Mouse (Mus musculus): ENCODE data around the gene Ggt6.
A peak's percentile ranks its signal among the peaks of the same experiment; 100 is the strongest.
"Not testable (repeated sequence)": the region's sequence is repeated elsewhere in the genome, so short reads cannot be mapped to it uniquely, and the experiment has no call there.

Ggt6 gene

DNA sequence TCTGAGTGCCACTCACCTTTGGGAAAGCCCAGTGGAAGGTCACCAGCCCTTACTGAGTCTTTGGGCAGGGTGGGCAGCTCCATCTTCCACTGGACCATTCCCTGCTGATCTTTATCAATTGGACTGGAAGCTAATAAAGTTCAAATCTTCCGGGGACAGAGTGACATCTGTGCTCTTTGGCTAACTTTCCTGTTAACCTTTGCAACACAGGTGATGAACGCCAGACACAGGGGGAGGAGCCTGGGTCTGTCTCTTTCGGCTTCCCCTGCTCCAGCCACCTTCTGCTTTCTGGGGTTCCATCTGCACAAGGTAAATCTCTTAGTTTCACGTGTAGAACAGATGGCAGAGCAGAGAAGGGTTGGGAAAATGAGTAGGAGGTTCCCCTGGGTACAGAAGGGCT lies 3.1 kb downstream of the Ggt6 start:
- DNase-seq (ENCODE audit: low read depth) = no peak

DNA sequence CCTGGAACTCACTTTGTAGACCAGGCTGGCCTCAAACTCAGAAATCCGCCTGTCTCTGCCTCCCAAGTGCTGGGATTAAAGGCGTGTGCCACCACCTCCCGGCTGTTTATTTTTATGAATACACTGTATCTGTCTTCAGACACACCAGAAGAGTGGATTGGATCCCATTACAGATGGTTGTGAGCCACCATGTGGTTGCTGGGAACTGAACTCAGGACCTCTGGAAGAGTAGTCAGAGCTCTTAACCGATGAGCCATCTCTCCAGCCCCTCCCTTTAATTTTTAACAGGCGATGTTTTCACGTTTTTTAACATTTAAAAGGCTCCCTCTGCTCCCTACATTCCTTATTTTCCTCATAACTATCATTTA lies 5.3 kb downstream of the Ggt6 start:
- not testable (repeated sequence) for DNase-seq (ENCODE audit: low read depth)

DNA sequence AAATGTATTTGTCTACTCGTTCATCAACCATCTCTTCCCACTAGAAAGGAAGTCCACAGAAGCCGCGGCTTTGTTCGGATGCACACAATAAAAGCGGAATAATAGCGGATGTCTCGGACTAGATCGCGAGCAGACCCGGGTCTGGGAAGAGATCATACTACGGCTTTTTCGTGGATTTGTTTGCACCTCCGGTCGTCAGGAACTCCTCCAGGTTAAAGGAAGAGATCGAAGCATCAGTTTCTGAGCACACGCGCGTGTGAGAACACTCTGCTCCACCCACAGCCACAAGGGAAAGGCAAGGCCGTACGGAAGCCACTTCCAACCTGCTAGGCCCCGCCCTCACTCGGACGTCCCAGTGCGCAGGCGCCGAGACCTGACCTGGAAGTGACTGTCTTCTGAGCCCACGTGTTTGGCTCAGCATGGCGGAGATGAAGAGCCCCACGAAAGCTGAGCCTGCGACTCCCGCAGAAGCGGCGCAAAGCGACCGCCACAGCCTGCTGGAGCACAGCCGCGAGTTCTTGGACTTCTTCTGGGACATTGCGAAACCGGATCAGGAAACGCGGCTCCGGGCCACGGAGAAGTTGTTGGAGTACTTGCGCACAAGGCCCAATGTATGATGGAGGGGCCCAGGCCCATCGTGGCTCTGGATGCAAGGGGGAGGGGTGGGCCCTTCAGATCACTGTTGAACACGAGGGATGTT lies 5.8 kb downstream of the Ggt6 start, which contains the start of gene Mybbp1a:
Gene Mybbp1a, plus strand, starts transcription at position 391 of the 700 bp plus-strand sequence.
- peak; percentile 90 for DNase-seq (ENCODE audit: low read depth)

DNA sequence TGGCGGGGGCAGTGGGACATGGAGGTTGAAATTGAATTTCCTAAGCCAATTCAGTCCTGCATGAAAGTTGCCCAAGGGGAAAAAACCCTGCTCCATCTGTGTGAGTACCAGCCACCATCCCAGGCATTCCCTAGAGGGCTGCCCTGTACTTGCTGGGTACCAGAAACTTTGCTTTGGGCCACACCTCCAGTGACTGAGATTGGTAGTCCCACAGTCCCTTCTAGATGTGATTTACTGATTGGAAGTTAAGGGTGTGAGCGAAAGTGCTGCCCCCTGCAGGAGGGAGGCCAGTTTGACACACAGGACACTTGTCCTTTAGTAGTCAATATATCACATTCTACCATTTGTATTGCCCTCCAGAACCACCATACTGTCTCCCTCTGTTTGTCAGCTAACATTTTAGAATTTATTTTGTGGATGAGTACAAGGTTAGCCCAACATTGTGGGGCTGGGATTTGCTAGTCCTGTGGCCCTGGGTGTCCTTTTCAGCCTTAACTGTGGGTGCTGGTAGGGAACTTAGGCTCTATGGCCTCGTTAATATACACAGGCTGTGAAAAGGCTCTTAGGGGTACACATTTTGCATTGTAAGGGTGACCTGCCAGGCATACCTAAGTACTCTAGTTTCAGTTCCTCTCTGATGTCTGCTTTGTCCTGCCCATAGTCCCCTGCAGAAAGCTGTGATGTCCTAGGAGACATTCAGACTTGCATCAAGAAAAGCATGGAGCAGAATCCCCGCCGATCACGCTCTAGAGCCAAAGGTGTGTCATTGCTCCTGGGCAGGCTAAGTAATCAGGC lies 11.2 kb downstream of the Ggt6 start:
- no peak for DNase-seq (ENCODE audit: low read depth)

DNA sequence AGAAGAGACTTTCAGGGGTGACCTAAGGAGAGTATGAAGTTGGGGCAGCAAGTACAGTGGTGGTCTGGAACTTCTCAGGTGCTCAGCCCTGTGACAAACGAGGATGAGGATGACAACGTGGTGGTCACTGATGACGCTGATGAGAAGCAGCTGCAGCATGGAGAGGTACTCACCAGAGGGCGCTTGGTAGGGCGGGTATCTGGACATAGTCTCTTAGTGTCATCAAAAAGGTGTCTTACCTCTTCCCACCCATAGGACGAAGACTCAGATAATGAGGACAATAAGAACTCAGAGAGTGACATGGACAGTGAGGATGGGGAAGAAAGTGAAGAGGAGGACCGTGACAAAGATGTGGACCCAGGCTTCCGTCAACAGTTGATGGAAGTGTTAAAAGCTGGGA lies 12.1 kb downstream of the Ggt6 start:
- DNase-seq (ENCODE audit: low read depth) = no peak

DNA sequence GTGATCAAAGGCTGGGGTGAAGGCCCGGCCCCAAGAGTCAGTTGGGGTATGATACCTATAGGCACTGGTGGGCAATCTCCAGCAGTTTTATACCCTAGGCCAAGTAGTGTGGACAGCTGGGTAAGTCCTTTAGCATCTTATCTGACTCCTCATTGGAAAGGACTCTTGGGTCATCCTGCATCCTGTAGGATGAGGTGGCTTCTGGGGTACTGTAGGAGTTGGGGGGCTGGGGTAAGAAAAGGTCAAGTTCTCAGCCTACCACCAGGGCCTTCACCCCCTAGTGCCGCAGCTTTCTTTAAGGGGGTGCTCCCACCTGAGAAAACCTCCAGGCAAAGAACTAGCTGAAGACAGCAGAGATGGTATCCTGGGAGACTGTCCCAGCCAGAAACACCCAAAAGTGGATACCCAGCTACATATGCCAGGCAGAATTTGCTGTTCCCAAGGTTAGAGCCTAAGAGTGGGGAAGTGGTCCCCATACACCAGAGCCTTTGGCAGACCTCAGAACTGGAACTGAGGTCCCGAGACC lies 16.9 kb downstream of the Ggt6 start:
- DNase-seq (ENCODE audit: low read depth) = no peak

DNA sequence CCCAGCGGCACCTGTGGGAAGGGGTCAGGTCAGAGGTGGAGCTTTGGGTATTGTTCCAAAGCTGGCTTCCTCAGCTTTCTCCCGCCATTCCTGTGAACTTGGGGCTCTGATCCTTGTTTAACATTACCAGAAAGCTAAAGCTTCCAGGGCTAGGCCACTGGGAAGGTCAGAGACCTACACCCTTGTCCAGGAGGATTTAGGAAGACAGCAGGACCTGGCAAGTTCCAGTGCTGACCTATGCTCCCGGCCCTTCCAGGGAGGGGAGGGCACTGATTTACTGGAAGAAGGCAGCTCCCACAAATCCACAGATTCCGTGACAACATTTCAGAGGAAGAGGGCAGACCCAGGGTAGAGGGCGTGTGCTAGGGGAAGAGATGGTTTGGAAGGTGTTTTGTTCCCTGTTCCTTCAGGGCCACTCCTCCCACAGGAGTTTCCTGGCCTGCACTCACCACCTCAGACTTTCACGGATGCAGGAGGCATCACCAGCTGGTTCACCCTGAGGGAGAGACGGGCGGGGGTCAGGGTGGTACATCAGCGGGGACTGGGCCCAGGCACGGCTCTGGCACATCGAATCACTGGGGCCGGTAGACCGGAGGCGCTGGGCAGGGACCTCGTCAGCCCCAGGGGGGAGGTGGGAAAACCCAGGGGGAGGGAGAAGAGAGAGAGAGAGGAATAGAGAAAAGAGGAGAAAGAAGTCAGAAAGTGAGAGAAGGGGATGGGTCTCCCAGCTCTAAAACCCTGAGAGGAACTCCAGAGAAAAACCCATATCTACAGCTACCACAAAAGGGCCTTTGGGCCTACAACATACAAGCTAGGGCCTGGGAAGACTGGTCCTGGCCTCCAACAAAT lies 18.0 kb downstream of the Ggt6 start:
- DNase-seq (ENCODE audit: low read depth) = no peak

DNA sequence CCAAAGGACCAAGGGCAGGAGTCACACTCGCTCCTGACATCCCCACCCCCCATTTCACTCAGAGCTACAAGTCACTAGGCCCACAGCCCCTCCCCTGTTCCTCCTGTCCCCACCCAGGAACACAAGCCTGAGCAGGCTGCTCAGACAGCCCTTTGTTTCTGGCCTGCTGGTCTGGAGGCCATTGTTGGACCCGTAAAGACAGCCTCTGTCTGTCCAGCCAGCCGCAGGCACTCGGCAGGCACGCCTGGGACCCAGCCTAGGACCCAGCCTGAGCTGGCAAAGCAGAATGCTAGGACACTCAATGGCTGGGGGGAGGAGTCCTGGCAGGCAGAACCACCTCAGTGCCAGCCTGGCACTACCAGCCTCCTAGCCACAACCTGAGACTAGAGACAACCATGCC lies 20.4 kb downstream of the Ggt6 start:
- no peak for DNase-seq (ENCODE audit: low read depth)

DNA sequence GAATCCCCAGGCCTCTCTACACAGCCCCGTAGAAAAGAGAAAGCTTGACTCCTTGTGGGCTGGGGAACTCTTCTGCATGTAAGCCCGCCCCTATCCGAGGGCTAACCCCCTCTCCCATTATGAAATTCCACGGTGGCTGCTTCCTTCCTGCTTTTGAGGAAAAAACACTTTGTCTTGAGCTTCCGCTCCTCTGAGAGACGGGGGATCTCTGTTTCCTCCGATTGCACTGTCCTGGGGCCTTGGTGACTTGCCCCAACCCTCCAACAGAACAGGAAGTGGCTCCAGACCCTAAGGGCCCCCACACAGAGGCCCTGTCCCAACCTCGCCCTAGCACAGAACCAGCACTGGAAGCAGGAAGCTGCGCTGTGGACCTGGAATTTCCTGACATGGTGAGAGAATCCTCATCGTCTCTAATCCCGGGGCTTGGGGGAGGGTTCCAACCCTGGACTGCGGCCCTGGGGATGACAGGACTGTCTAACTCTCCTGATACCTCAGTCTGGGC lies 22.7 kb downstream of the Ggt6 start:
- DNase-seq (ENCODE audit: low read depth) = no peak

DNA sequence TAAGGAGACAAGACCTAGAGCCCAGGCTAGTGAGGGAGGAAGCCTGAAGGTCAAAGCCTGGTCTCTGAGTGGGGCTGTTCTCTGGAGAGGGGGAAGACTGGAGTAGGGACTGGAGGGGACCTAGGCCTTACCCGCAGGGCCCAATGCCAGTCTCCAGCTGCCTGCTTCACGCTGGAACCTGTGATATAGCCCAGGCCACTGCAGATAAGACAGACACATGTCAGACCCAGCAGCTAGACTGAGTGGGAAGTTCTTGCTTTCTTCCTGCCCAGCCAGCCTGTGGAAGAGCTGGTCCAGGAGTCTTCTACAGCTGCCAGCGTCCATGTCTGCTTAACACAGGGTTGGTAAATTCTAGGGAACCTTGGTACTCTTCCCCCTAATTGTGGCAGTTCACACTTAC lies 23.2 kb downstream of the Ggt6 start:
- DNase-seq (ENCODE audit: low read depth) = no peak

DNA sequence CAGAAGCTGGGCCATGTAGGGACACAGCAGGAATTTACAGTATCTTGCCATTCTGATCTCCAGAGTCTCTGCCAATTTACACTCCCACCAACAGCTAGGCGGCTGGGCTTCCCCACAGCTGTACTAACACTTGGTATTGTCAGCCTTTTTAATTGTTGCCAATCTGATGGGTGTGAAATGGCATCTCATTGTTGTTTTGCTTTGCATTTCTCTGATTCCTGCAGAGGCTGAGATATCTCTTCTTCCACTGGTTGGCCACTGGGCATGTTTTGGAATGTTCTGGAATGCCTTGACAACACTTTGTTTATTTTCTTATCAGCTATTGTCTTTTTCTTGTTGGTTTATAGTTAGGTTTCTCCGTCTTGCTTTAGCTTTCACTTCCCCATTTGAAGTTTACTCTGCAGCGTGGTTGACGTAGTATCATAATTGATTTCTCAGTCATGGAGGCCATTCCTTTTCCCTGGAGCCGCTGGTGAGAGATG lies 26.2 kb downstream of the Ggt6 start:
- no peak for DNase-seq (ENCODE audit: low read depth)

DNA sequence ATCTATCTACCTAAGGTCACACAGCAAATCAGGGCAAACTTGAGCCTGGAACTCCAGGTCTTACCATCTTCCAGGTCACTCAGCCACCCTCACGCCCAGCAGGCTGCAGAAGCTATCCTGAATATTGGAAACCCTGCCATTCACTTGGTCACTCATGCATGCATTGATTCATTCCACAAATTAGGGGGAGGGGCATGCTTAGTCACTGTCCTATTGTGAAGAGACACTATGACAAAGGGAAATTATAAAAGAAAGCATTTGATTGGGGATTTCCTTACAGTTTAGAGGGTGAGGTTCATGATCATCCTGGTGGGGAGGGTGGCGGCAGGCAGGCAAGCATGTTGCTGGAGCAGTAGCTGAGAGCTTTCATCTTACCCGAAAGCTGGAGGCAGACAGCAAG lies 29.5 kb downstream of the Ggt6 start:
- no peak for DNase-seq (ENCODE audit: low read depth)

DNA sequence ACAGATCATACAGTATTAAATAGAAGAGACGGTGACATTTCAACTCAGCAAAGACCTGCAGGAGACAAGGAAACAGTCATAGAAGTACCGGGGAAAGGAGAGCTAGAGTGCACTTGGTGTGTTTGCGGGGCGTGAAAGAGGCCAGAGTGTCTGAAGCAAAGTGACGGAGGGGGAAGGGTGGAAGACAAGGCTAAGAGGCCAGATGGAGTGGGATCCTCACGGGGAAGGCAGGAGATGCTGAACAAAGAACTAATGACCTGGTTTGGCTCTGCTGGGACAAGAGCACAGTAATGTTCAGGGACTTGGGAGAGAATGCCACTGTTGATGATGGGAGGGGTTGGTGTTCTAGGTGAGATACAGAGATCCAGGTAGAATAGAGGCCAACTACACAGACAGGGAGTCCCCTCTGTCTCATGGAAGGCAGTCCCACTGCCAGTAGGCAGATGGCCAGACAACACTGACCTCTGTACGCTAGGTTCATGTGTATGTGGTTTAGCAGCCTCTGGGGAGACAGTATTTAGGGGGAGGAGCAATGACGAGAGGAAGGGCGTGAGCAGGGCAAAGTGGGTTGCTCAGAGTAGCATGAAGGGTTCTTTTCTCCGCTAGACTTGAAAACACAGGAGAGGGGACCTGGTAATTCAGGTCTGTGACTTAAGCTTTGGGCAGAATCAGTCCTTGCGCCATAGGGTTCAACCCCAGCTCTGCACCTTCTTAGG lies 30.8 kb downstream of the Ggt6 start:
- DNase-seq (ENCODE audit: low read depth) = no peak

DNA sequence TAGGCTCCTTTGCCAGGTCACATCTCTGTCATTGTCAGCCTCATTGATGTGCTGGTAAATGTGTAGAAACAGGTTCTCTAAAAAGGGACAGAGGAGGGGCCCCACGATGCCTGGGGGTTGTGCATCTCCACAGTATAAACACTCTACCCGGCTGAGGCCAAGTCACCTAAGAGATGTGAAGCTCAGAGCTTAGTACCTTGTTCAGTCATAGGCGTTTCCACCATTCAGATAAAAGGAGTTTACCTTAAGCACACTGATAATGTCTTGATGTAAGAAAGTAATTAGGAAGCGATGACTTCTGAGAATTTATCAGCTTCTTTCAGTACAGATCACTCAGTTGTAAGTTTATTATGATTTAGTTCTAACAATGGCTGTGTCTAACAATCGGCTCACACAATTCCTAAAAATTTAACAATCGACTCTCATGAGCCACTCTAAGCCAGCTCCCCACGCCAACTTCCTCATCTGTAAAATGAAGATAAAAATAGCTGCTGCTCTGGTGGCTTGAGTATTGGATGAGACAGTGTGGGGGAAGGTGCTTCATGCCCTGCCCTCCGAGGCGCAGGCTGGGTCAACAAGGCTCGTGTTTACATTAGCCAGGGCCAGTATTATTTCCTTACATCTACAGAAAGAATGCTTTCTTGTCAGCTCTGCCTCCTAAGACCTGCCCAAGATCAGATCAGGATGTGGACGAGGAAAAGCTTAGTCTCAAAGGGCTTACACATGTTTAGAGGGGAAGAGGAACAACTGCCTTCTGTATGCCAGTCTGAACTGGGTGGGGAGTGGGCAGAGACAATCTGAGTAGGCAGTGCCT lies 31.6 kb downstream of the Ggt6 start:
- DNase-seq (ENCODE audit: low read depth) = no peak

DNA sequence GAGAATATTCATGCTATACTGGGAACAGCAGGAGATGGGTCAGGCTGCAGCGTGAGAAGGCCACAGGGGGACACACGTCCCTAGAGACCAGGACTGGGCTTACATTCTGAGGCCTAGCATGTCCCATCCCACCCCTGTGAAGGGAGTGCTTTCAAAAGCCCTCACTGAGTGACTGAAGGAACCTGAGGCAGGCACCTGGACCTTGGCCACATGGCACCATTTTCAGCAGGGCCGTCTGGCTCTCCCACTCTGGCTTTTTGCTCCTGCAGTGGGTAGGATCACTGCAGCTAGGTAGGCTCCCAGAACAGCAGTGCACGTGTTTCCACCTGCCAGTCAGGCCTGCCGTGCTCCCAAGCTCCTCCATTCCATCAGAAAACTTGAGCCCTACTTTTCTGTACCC lies 33.2 kb downstream of the Ggt6 start:
- DNase-seq (ENCODE audit: low read depth) = no peak

DNA sequence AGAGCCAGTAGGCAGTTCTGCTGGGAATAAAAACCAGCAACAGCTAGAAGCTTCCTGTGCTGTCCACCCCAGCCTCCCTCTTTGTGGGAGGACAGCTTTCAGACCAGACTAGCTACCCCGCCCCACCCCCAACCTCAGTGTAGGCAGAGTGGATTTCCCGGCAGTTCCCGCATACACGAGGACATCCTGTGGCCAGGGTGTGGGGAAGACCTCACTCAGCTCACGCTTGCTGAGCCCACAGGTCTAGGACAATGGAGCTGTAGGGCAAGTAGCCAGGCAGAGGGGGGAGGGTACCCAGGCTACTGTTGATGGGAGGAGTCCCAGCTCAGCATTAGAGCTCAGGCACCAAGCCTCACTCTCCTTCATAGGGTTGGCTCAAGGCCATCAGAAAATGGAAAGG lies 33.9 kb downstream of the Ggt6 start:
- DNase-seq (ENCODE audit: low read depth) = no peak

DNA sequence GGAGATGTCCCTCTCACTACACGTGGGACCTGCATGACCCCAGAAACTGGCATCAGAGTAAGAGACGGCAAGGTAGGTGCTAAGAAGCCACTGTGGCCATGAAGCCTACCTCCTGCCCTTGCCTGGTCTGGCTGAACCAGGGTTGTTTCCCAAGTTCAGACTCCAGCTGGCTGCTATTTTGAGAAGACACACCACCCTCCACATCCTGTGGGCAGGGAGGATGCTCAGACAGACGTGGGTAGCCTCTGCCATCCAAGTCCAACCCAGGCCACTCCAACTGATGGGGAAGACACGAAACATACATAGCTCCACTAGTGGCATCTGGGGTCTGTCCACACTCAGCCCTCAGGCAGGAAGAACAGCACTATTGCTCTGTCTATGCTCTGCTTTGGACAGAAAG lies 34.7 kb downstream of the Ggt6 start:
- DNase-seq (ENCODE audit: low read depth) = no peak

DNA sequence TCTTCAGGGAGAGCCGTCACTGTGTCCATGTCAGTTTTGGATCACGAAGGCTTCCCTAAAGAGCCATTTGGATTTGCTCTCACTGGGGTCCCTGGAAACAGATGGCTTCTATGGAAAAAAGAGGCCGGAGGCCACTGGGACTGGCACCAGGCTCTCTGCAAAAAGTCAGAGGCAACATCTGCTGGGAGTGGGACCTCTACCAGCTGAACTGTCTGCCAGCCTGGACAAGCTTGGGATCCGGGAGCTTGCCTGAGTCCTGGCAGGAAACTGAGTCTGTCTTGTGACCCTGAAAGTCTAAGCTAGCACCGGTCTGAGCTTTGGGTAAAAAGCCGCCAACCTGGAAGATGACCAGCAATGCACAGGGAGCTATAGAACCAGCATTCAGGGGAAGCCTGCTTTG lies 36.1 kb downstream of the Ggt6 start:
- no peak for DNase-seq (ENCODE audit: low read depth)

DNA sequence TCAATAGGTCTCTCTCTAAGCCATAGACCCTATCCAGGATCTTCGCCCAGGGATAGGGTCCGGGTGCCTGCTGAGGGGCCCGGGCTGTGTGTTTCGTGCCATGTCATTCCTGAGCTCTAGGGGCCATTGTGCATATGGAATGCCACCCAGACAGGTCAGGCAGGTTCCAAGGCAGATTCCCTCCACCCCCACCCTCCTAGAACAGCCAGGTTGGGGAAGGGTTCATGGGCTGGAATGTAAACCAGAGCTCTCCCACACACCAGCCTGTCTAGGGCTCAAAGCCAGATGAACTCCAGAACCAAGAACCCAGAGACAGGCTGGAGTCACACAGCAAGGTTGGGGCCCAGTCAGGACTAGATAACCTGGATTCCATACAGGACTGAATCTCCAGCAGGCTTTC lies 38.2 kb downstream of the Ggt6 start:
- no peak for DNase-seq (ENCODE audit: low read depth)

DNA sequence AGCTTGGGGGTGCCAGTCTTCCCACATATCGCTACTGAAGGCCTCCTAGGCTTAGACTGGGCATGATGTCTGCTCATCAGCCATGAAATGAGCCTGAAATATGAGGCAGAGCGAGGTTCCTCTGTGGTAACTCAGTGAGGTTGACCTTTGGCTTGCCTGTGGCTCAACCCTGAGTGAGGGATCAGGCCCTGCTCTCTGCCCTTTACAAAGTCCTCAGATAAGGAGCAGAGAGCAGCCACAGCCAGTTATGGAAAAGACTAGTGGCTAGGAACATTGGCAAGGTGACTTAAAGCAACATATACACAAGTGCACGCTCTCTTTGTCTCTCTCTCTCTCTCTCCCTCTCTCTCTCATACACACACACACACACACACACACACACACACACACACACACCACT lies 39.6 kb downstream of the Ggt6 start:
- no peak for DNase-seq (ENCODE audit: low read depth)

DNA sequence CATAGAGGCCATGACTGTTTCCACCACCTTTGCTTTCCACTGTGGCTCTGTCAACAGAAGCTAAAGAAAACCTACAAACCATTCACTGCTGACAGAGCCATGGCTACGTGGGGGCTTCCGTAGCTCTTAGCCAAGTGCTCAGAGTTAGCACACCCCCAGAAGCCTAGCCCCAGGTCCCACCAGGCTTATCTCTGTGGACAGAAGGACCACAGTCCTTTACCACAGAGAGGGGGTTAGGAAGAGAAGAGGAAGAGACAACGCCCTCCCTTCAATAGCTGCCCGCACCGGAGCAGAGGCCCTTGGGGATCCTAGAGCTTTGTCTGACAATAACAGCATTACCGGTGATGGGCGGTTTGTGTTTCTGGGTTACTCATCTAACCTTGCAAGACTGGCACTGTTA lies 40.1 kb downstream of the Ggt6 start:
- no peak for DNase-seq (ENCODE audit: low read depth)

Data from fibroblast of lung, adult 2 months (primary cell).